Mouse (Mus musculus) heart, embryonic 14.5 days (tissue): ENCODE results near the gene Cdkl2. TPM values are rescaled to one million over a fixed set of nuclear protein-coding genes. Genes with fewer than 3 reads are reported as not detected.

Experiments used
- ATAC-seq: fragments of 200-750 bp; cut with Nextera tagmentation; 2 replicates; pipeline ENCODE4 v1.8.0; 2017; ENCODE audit warnings: low read depth, moderate TSS enrichment; ENCODE audit not compliant: insufficient number of reproducible peaks, insufficient read depth, low FRiP score
- H3K27ac ChIP-seq, 2 experiments: fragments of 200-500 bp in 1 of 2; fragments of 300-500 bp in 1 of 2; sonication (generic) in 1 of 2; replicated peaks in 1 of 2; 2 replicates each; pipeline ENCODE4 v1.5.1; 2012 to 2014; ENCODE audit warnings: low read depth in 2 of 2, low read length in 2 of 2, control low read depth in 1 of 2, mild to moderate bottlenecking in 1 of 2, mixed read lengths in 1 of 2; ENCODE audit not compliant: control insufficient read depth in 1 of 2, insufficient read depth in 1 of 2
- H3K27me3 ChIP-seq: fragments of 300-500 bp; sonication (generic); 2 replicates; pipeline ENCODE4 v1.6.1; 2014; ENCODE audit warnings: mild to moderate bottlenecking, low read length, control low read depth; ENCODE audit not compliant: control insufficient read depth, insufficient read depth
- H3K36me3 ChIP-seq: fragments of 300-500 bp; sonication (generic); 2 replicates; pipeline ENCODE4 v1.6.1; 2014; ENCODE audit warnings: mild to moderate bottlenecking, control low read depth, low read length, mixed read lengths; ENCODE audit not compliant: control insufficient read depth, insufficient read depth
- H3K4me1 ChIP-seq, 2 experiments: fragments of 200-500 bp in 1 of 2; fragments of 300-500 bp in 1 of 2; sonication (generic) in 1 of 2; 2 replicates each; pipeline ENCODE4 v1.6.1; 2012 to 2014; ENCODE audit warnings: low read length in 2 of 2, control low read depth in 1 of 2, mixed read lengths in 1 of 2; ENCODE audit not compliant: control insufficient read depth in 2 of 2, insufficient read depth in 2 of 2
- H3K4me2 ChIP-seq: fragments of 300-500 bp; sonication (generic); 2 replicates; pipeline ENCODE4 v1.6.1; 2014; ENCODE audit warnings: mild to moderate bottlenecking, low read length
- H3K4me3 ChIP-seq, 2 experiments: fragments of 200-500 bp in 1 of 2; fragments of 300-500 bp in 1 of 2; sonication (generic) in 1 of 2; 2 replicates each; pipeline ENCODE4 v1.5.1; 2012 to 2014; ENCODE audit warnings: low read length in 2 of 2, mild to moderate bottlenecking in 2 of 2, control low read depth in 1 of 2, low read depth in 1 of 2, moderate library complexity in 1 of 2; ENCODE audit not compliant: control insufficient read depth in 1 of 2, insufficient read depth in 1 of 2
- H3K9ac ChIP-seq: fragments of 300-500 bp; sonication (generic); 2 replicates; pipeline ENCODE4 v1.6.1; 2014; ENCODE audit warnings: mild to moderate bottlenecking, low read length
- H3K9me3 ChIP-seq: fragments of 300-500 bp; sonication (generic); 2 replicates; pipeline ENCODE4 v1.6.1; 2016; ENCODE audit warnings: low read length, control low read depth; ENCODE audit not compliant: control insufficient read depth
- WGBS: fragments of 180-500 bp; shearing (Covaris S2); extraction: QIAGEN DNeasy Blood & Tissue Kit; methylation state at CpG from one replicate; pipeline ENCODE4 v1.1.7; 2014; 5-methylcytosine and 5-hydroxymethylcytosine counted together
- polyA plus RNA-seq: library from polyadenylated mRNA; unstranded; fragments of >200 nt; fragmentation: Nextera tagmentation; extraction: Ambion mirVana; gene quantifications from 2 replicates; pipeline ENCODE4 v1.2.1, GENCODE M21; 2014

Gene Cdkl2
- polyA plus RNA-seq, 1 experiment from 2014 or later = 1.5 TPM

DNA sequence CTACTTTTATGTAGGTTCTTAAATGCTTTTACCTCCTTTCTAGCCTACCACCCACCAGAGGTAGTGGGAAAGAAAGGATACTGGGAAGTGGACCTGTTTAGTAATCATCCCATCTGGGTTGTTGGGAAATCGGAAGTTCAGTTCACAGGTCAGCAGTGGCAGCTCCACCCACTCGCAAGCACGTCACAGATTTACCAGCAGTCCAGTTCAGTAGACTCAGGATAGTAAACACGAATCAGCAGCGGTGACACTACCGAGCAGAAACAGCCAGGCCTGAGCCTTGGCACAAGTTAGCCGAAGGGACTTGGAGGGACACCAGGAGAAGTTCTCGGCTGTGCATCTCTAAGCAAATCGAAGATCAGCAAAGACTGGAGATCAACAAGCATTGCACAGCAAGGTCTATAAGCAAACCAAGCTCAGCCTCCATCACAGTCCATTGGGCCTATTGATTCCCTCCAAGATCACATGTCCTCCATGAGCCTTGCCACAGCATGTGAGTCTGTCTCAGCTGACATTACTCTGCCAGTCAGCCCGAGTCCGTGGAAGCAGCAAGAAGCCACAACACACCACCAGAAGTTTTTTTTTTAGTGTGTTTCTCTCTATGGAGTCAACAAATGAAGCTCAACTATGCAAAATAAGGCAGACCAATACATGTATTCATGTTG is 62.4 kb downstream of the Cdkl2 start:
- 88% methylated on average over 11 of the region's 11 CpGs for WGBS

DNA sequence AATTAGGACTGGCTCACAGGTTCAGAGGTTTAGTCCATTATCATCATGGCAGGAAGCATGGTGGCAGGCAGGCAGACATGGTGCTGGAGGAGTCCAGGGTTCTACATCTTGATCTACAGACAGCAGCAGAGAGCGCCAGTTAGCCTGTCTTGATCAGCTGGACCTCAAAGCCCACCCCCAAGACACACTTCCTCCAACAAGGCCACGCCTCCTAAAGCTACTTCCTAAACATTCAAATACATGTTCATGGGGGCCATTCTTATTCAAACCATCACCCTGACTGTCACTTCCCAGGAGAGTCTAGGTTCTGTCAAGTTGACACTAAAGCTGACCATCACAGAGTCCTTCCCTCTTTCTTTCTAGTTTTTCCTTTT is 66.3 kb downstream of the Cdkl2 start:
- H3K4me2 ChIP-seq = no peak overlapping the region
- peaks cover 1% of the 10 kb centered on the region; the same call in 1 of the 2 replicates for H3K36me3 ChIP-seq
- H3K9ac ChIP-seq = no peak overlapping the region
- 66% methylated on average over 2 of the region's 2 CpGs for WGBS
- no peaks in the 10 kb centered on the region for H3K27me3 ChIP-seq
- H3K27ac ChIP-seq = no peak overlapping the region
- H3K9me3 ChIP-seq = no peaks in the 10 kb centered on the region
- H3K4me3 ChIP-seq = no peak overlapping the region
- H3K4me1 ChIP-seq = no peaks in the 10 kb centered on the region
- ATAC-seq = no peak

More for the DNA sequence above, 62.4 kb downstream of the Cdkl2 start:
- Histone ChIP-seq H3K4me3 (no peak overlapping the region), H3K9ac (no peak overlapping the region), H3K9me3 (no peaks in the 10 kb centered on the region), H3K36me3 (no peaks in the 10 kb centered on the region), H3K4me1 (no peaks in the 10 kb centered on the region), H3K27ac (no peak overlapping the region), H3K4me2 (no peak overlapping the region), H3K27me3 (no peaks in the 10 kb centered on the region)
- ATAC-seq = no peak

DNA sequence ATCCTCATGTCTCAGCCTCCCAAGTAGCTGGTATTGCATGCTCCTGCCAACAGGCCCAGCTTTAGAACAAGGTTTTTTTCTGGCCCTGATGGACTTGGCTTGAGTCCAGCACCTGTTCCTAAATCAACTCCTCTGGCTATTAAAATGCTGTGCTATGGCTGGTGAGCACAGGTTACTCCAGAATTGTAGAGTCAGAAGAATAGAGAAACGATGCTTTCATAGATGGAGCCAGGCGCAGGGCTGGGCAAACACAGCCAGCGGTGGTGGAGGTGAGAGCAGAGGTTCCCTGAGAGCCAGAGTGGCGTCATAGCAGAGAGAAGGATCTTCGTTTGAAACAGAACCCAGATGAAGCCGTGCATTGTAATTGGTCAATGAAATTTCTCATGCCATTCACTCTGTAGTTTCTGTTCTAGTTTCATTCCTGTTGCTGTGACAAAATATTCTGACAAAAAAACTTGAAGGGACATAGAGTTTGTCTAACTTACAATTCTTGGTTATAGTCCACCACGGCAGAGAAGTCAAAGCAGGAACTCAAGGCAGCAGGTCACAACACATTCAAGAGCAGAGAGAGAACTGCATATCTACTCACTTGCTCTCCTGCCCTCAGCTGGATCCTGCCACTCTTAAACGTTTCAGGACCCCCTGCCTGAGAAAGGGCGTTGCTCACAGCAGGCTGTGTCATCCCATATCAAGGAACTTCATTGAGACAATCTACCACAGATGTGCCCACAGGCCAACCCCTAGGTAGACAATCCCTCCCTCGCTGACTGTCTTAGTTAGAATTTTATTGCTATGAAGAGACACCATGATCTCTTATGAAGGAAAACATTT is 66.9 kb downstream of the Cdkl2 start:
- H3K36me3 ChIP-seq = peaks cover 4% of the 10 kb centered on the region; the same call in 1 of the 2 replicates
- H3K9ac ChIP-seq = no peak overlapping the region
- no peak overlapping the region for H3K4me2 ChIP-seq
- H3K4me1 ChIP-seq = no peaks in the 10 kb centered on the region
- 70% methylated on average over 10 of the region's 10 CpGs for WGBS
- no peak for ATAC-seq
- no peaks in the 10 kb centered on the region for H3K9me3 ChIP-seq
- no peaks in the 10 kb centered on the region for H3K27me3 ChIP-seq
- H3K27ac ChIP-seq = no peak overlapping the region
- no peak overlapping the region for H3K4me3 ChIP-seq

DNA sequence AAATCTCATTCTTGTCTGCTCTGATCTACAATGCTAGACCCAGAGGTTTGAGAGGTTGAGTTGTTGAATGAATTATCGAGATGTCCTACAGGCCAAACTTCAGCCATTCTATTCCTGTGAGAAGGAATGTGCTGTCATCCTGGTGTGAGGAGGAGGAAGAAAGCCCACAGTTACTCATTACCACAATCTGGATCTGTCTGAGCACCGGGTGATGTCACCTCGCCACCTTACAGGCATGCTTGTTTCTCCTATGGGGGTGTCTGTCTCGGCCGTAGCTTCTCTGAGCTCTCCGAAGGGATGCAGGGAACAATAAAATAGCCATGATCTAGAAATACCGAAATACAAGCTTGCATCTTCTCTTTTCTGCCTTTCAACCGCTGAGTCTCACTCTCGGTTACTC is 67.9 kb downstream of the Cdkl2 start:
- Histone ChIP-seq H3K9ac (no peak overlapping the region), H3K27ac (no peak overlapping the region), H3K4me3 (no peak overlapping the region), H3K9me3 (no peaks in the 10 kb centered on the region), H3K27me3 (no peaks in the 10 kb centered on the region), H3K36me3 (peaks cover 4% of the 10 kb centered on the region; the same call in 1 of the 2 replicates), H3K4me1 (no peaks in the 10 kb centered on the region), H3K4me2 (no peak overlapping the region)
- WGBS = 80% methylated on average over 9 of the region's 9 CpGs
- no peak for ATAC-seq

DNA sequence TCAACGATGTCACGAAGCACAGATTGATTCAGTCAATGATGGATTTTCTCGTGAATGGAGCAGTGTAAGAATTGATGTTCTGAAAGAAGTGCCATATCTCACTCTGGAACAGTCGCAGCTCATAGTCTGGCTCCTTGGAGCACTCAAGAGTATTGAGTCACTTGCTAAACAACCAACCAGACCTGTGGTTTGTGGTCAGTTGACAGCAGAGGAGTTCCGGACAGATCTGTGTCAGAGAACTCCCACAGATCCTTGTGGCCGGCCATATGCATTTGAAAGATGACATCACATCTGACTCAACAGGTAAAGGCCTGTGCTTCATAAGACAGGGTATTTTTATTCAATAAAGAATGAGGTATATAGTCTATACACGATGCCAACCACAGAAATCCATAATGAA is 69.7 kb downstream of the Cdkl2 start:
- no peak for ATAC-seq
- 85% methylated on average over 7 of the region's 7 CpGs for WGBS
- Histone ChIP-seq H3K36me3 (peaks cover 15% of the 10 kb centered on the region), H3K4me2 (no peak overlapping the region), H3K4me3 (no peak overlapping the region), H3K27me3 (no peaks in the 10 kb centered on the region), H3K4me1 (no peaks in the 10 kb centered on the region), H3K9me3 (no peaks in the 10 kb centered on the region), H3K27ac (no peak overlapping the region), H3K9ac (no peak overlapping the region)

DNA sequence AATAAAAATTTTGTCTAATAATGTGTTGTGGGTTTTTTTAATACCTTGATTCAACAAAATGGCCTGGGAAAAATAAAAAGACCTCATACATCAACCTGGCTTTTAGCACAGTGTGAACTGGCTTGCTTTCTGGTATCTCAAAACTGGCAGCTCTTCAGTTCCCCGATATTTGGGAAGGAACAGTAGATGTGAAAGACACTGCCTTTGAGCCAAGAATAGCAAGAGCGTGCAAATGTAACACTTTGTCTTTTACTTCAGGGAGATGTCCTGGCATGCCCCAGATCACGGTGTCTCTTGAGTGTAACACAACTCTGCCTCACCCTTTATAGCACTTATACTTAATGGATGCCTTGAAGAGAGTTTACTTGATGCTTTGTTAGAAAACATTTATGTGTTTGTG is 71.6 kb downstream of the Cdkl2 start:
- no peaks in the 10 kb centered on the region for H3K9me3 ChIP-seq
- H3K4me2 ChIP-seq = no peak overlapping the region
- peaks cover 22% of the 10 kb centered on the region for H3K36me3 ChIP-seq
- no peaks in the 10 kb centered on the region for H3K4me1 ChIP-seq
- no peaks in the 10 kb centered on the region for H3K27me3 ChIP-seq
- no peak for ATAC-seq
- no peak overlapping the region for H3K9ac ChIP-seq
- no peak overlapping the region for H3K4me3 ChIP-seq
- WGBS = 70% methylated on average over 3 of the region's 3 CpGs
- no peak overlapping the region for H3K27ac ChIP-seq

DNA sequence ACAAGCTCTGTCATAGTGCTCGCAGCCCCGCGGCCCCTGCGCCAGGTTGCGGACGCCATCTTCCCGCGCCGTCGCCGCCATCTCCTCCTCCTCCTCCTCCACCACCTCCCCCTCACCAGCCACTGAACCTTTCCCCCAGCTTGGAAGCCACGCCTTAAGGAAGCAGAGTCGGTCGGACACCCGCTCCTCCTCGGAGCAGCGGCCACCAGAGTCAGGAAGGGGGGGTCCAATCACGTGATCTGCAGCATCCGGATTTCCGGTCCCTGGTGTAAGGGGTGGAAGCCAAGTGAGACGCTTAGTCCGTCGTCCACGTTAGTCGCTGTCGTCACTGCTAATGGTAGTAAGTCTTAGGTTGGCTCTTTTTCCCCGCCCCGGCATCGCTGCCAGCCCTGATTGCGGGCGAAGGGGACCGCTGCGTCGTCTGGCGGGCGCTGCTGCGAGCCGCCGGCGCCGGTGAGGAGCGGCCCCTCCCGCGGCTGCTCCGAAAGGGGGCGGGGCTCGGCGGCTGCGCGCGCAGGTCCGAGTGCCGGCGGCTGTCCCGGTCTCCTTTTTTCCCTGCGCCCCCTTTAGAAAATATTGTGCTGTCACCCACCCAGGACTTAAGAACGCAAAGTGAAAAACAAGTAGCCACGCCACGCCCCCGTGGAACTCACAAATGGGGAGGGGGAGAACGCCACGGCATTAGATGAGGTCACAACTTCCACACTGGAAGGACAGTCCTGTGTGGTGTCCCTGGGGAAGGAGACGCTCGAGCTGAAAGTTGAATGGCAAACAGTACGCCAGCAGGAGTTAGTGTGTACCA is 80.8 kb downstream of the Cdkl2 start, which contains the start of gene Rchy1:
TSS of gene Rchy1 (minus strand) at position 430 of the 802 bp plus-strand sequence.
- Histone ChIP-seq H3K36me3 (peaks cover 18% of the 10 kb centered on the region), H3K9me3 (no peaks in the 10 kb centered on the region), H3K4me2 (peak within 1 kb of the TSS; percentile 72), H3K9ac (peak within 1 kb of the TSS; percentile 88), H3K27me3 (no peaks in the 10 kb centered on the region), H3K27ac (peak within 1 kb of the TSS; percentile 96 to 99), H3K4me3 (peak within 1 kb of the TSS; percentile 60 to 83), H3K4me1 (peaks cover 2 to 32% of the 10 kb centered on the region in 2 experiments)
- under 1% methylated on average over 64 of the region's 65 CpGs for WGBS
- peak; percentile 94 for ATAC-seq
